8 mouse cellular contexts compared by ENCODE assay signal in genomic region chr1:190979100-190979563, GRCm38 (mm10). TPM values are rescaled to one million over a fixed set of nuclear protein-coding genes. Genes with fewer than 3 reads are reported as not detected.
DNase-seq lines count a peak whose midpoint lies in the region; ATAC-seq lines count a peak whose summit lies in the region.

Vash2 (minus strand) TSS chr1:190979296.

- H3K9ac ChIP-seq in hindbrain, embryonic 14.5 days = peak within 1 kb of the TSS; percentile 97

- H3K36me3 ChIP-seq in hindbrain, embryonic 14.5 days (replicated peaks; ENCODE audit: control insufficient read depth, insufficient read depth) = peaks cover 11% of the 10 kb centered on the region

- peak; percentile 97 for ATAC-seq in hindbrain, embryonic 14.5 days (ENCODE audit: low FRiP score)

- under 1% methylated on average over 32 of the region's 38 CpGs for WGBS in hindbrain, embryonic 14.5 days

- H3K27me3 ChIP-seq in hindbrain, embryonic 14.5 days (ENCODE audit: control insufficient read depth, insufficient read depth, low read length) = no peaks in the 10 kb centered on the region

- peak within 1 kb of the TSS; percentile 62 for H3K4me2 ChIP-seq in hindbrain, embryonic 14.5 days (replicated peaks)

- peak within 1 kb of the TSS; percentile 79 for H3K4me3 ChIP-seq in hindbrain, embryonic 14.5 days (replicated peaks; ENCODE audit: low read length)

- DNase-seq in adipocyte (ENCODE audit: low spot score) = peak; percentile 45
- peak; percentile 51 to 70 for DNase-seq in cerebellum, postnatal 25 days
- DNase-seq in gastrocnemius, adult 18-20 months (ENCODE audit: low spot score) = peak; percentile 73
- DNase-seq in hindbrain, embryonic 14.5 days (ENCODE audit: low spot score) = peak; percentile 91
- peak; percentile 44 to 53 for DNase-seq in layer of hippocampus, postnatal 25 days (ENCODE audit: extremely low spot score in 1 of 2, low spot score in 1 of 2)
- DNase-seq in lung, postnatal 10 days = peak; percentile 92
- peak; percentile 77 for DNase-seq in ovary, postnatal 36 days (ENCODE audit: low spot score)
- DNase-seq in urinary bladder, postnatal 36 days (ENCODE audit: low spot score in 2 of 2) = peak; percentile 53 to 80

- peaks cover 32% of the 10 kb centered on the region for H3K4me1 ChIP-seq in hindbrain, embryonic 14.5 days (replicated peaks; ENCODE audit: control insufficient read depth, insufficient read depth, low read length)

- H3K9me3 ChIP-seq in hindbrain, embryonic 14.5 days (ENCODE audit: control insufficient read depth, low read length) = no peaks in the 10 kb centered on the region

- H3K27ac ChIP-seq in hindbrain, embryonic 14.5 days = peak within 1 kb of the TSS; percentile 94

RNA-seq across cellular contexts. Expression of gene Vash2, which starts in this region (rescaled TPM):
- total RNA-seq in gastrocnemius, adult 18-20 months (2021) = under 1 TPM; 0.25 to 0.71 TPM
- polyA plus RNA-seq in hindbrain, embryonic 14.5 days (2014; fragmentation: Nextera tagmentation; extraction: Ambion mirVana) = 102 and 109 TPM in 2 replicates
- total RNA-seq in layer of hippocampus, postnatal 25 days (2021) = 1 to 10 TPM; 2.1 to 3.4 TPM

Comparison
In these comparisons a context has a peak if more than half of its experiments do, and no peak if none do; other contexts are left out.
1. Peak in every context shown above with its lines: DNase-seq, ATAC-seq, H3K4me3 ChIP-seq and H3K27ac ChIP-seq.
2. Peak in DNase-seq in gastrocnemius, adult 18-20 months; RNA of the gene not detected or under 1 TPM.